Mouse (Mus musculus) embryonic facial prominence, embryonic 12.5 days (tissue): ENCODE results near the gene Wnt5b. TPM values are rescaled to one million over a fixed set of nuclear protein-coding genes. Genes with fewer than 3 reads are reported as not detected.

Experiments
- ATAC-seq: fragments of 200-750 bp; cut with Nextera tagmentation; 2 replicates; pipeline ENCODE4 v1.8.0; 2017; ENCODE audit not compliant: insufficient number of reproducible peaks, insufficient read depth, low FRiP score, low TSS enrichment
- H3K27ac ChIP-seq: fragments of 300-500 bp; sonication (generic); 2 replicates; pipeline ENCODE4 v1.5.1; 2016; ENCODE audit warnings: mild to moderate bottlenecking
- H3K27me3 ChIP-seq: fragments of 300-500 bp; sonication (generic); 2 replicates; pipeline ENCODE4 v1.6.1; 2016; ENCODE audit warnings: mild to moderate bottlenecking, moderate library complexity
- H3K36me3 ChIP-seq: fragments of 300-500 bp; sonication (generic); 2 replicates; pipeline ENCODE4 v1.6.1; 2016; ENCODE audit warnings: mild to moderate bottlenecking
- H3K4me1 ChIP-seq: fragments of 300-500 bp; sonication (generic); 2 replicates; pipeline ENCODE4 v1.6.1; 2016
- H3K4me2 ChIP-seq: fragments of 300-500 bp; sonication (generic); replicated peaks from 2 replicates; pipeline ENCODE4 v1.6.1; 2016; ENCODE audit warnings: mild to moderate bottlenecking, moderate library complexity
- H3K4me3 ChIP-seq: fragments of 300-500 bp; sonication (generic); 2 replicates; pipeline ENCODE4 v1.5.1; 2016; ENCODE audit warnings: mild to moderate bottlenecking
- H3K9ac ChIP-seq: fragments of 300-500 bp; sonication (generic); 2 replicates; pipeline ENCODE4 v1.6.1; 2016; ENCODE audit warnings: mild to moderate bottlenecking, moderate library complexity
- H3K9me3 ChIP-seq: fragments of 300-500 bp; sonication (generic); 2 replicates; pipeline ENCODE4 v1.6.1; 2016; ENCODE audit warnings: mild to moderate bottlenecking, moderate library complexity
- WGBS: fragments of 180-500 bp; shearing (Covaris S2); methylation state at CpG from one replicate; pipeline ENCODE4 v1.1.7; 2016; 5-methylcytosine and 5-hydroxymethylcytosine counted together
- polyA plus RNA-seq: library from polyadenylated mRNA; unstranded; fragments of >200 nt; fragmentation: Nextera tagmentation; extraction: Ambion mirVana; gene quantifications from 2 replicates; pipeline ENCODE4 v1.2.1, GENCODE M21; 2016

Gene Wnt5b
- polyA plus RNA-seq, 1 experiment from 2014 or later, result 20.0 TPM

DNA sequence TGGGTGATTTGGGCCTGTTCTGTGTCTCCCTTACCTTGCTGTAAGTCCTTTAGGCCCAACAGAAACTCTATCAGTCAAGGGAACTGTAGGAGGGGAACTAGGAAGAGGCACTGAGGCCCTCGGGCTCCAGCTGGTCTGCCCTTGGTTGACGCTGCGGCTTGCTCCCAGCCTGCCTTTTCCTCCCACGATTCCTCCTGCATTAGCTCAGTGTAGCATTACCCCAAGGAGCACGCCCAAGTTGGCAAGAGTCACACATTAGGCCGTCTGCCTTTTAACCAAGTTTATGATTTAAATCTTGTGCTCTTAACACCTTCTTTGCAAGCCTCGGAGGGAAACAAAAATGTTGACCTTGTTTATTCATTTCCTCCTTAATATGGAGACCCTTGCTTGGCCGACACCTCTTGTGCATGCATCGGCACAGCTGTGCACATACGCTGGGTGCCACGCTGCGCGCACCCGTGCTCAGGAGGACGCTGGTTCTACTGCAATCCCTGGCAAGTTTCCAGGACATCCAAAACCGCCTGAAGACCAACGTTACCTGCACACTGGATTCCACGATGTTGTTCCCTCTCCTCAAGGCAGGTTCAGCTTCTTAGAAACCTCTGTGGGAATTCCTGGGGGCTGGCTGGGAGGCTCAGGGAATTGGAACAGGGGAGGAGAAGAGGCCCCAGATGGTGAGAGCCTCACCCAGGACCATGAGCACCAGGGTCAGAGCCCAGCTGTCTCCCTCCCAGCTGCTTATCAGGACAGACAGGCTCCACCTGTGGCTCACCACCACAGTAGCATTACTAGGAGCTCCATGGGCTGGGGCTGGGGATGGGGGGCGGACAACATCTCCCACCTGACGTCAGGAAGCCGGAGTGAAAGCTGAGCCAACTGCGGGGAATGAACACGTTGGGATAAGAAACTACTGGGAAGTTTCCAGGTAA, 21.6 kb upstream of the Wnt5b start:
- Histone ChIP-seq H3K27me3 (no peaks in the 10 kb centered on the region), H3K4me2 (no peak overlapping the region), H3K4me3 (no peak overlapping the region), H3K36me3 (no peaks in the 10 kb centered on the region), H3K9ac (no peak overlapping the region), H3K4me1 (no peaks in the 10 kb centered on the region; the same call in 1 of the 2 replicates), H3K27ac (no peak overlapping the region), H3K9me3 (no peaks in the 10 kb centered on the region)
- no peak for ATAC-seq
- 86% methylated on average over 23 of the region's 23 CpGs for WGBS

DNA sequence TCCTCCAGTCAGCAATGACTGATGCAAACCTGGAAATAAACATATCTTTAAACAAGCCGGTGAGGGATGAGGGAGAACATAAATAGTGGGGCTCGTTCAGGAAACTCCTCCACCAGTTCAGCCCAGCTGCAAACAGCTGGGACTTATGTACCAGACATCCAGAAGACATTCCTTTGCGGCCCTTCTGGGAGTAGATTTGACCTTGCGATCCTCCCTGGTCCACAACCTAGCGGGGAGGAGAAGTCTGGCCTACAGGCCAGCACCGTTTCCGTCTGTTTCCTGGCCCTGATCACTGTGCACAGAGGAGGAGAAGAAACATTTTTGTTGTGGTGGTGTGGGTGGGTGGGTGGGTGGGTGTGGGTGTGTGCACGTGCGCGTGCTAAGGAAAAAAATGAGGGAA, 18.4 kb upstream of the Wnt5b start:
- 73% methylated on average over 10 of the region's 10 CpGs for WGBS
- Histone ChIP-seq H3K4me3 (no peak overlapping the region), H3K27me3 (no peaks in the 10 kb centered on the region), H3K4me1 (no peaks in the 10 kb centered on the region; the same call in 1 of the 2 replicates), H3K4me2 (no peak overlapping the region), H3K27ac (no peak overlapping the region), H3K9me3 (no peaks in the 10 kb centered on the region), H3K9ac (no peak overlapping the region), H3K36me3 (no peaks in the 10 kb centered on the region)
- no peak for ATAC-seq

DNA sequence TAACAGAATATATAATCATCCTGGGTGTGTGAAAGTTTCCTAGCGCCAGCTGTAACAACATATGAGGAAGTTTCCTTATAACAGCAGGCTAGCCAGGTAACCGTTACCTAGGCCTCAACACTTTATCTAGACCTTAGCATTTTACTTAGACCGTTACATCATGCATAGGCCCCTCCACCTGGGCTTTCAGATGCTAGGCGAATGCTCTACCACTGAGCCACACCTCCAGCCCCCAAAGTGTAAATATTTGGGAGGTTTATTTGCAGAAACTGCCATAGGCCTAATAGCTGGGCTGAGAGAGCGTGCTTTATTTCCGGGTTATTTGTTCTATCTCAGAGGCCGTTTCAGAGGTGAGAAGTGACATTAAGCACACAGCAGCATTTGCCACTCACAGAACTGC, 14.7 kb upstream of the Wnt5b start:
- H3K9ac ChIP-seq, result no peak overlapping the region
- no peak overlapping the region for H3K4me2 ChIP-seq
- WGBS, result 81% methylated on average over 7 of the region's 7 CpGs
- no peak overlapping the region for H3K27ac ChIP-seq
- ATAC-seq, result no peak
- H3K9me3 ChIP-seq, result no peaks in the 10 kb centered on the region
- H3K27me3 ChIP-seq, result no peaks in the 10 kb centered on the region
- no peak overlapping the region for H3K4me3 ChIP-seq
- H3K36me3 ChIP-seq, result no peaks in the 10 kb centered on the region
- no peaks in the 10 kb centered on the region for H3K4me1 ChIP-seq

DNA sequence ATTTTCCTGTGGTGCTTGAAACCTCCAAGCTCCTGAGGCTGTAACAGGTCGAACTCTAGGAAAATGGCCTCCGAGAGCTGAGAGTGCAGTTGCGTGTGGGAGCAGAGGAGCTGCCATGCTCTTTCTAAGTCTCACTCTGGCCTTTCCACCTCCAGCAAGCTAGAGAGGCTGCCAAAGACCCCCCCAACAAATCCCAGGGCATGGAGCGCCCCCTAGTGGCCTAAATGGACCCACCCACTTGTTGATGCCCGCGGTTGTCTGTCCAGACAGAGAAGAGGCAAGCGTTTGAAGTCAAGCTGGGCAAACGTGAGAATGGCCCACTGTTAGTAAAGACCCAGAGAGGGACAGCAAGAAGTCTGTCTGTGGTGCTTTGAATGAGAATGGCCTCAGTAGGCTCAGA, 10.3 kb upstream of the Wnt5b start:
- H3K36me3 ChIP-seq, result no peaks in the 10 kb centered on the region
- WGBS, result 69% methylated on average over 8 of the region's 8 CpGs
- no peak overlapping the region for H3K9ac ChIP-seq
- ATAC-seq, result no peak
- H3K27ac ChIP-seq, result no peak overlapping the region
- H3K4me3 ChIP-seq, result no peak overlapping the region
- H3K4me1 ChIP-seq, result no peaks in the 10 kb centered on the region
- no peak overlapping the region for H3K4me2 ChIP-seq
- H3K9me3 ChIP-seq, result no peaks in the 10 kb centered on the region
- H3K27me3 ChIP-seq, result no peaks in the 10 kb centered on the region

DNA sequence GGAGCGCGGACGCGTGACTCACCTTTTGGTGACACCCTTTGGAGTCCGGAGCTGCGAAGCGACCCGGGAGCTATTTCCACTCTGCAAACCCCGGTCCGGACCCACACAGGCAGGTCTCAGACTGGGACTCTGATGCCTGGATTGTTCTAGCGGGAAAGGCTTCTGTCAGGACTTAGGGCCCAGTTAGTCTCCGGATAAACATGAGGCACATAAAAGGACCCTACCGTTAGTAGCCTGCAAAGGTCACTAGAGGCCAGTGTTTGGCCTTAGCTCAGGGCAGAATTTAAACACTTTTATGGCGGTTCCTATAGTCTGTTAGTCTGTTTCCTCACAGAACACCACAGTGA, 344 bp upstream of the Wnt5b start:
- Histone ChIP-seq H3K9ac (peak overlapping the region; percentile 79), H3K9me3 (no peaks in the 10 kb centered on the region), H3K36me3 (no peaks in the 10 kb centered on the region), H3K27me3 (peaks cover 12% of the 10 kb centered on the region), H3K4me1 (peaks cover 15% of the 10 kb centered on the region; the same call in 1 of the 2 replicates), H3K4me3 (peak overlapping the region; percentile 79), H3K4me2 (peak overlapping the region; percentile 90), H3K27ac (no peak overlapping the region)
- under 1% methylated on average over 14 of the region's 14 CpGs for WGBS
- no peak for ATAC-seq

DNA sequence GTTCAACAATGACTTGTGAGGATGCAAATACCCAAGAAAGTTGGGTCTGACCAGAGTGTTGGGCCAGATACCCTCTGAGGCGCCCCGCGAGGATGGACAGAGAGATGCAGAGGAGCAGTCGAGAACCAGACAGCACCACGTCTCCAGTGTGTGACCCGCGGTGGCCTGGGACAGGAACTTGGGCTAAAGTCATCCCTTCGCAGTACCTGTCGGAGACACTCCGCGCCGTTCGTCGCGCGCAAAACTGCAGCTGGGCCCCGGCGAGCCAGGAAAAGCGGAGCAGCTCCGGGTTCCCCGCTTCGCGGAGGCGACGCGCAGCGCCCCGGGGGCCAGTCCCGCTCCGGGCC, 718 bp downstream of the Wnt5b start:
- WGBS, result under 1% methylated on average over 30 of the region's 30 CpGs
- no peak overlapping the region for H3K27ac ChIP-seq

DNA sequence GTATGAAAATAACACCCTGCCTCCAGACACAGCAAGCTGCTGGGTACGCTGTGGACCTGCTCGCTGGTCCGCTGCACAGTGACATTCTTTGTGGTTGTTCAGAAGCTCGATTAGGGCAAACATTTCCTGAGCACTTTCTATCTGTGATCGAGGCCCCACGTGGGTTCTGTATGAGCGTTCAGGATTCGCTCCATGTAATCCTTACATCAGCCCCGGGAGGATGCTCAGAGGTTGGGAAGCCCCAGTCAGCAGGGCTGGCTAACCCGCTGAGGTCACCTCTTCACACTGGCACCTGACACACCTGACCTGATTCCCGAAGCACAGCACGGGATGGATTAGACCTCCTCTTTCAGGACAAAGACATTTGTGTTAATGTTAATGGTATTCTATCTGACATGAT, 8.3 kb downstream of the Wnt5b start:
- WGBS, result 74% methylated on average over 12 of the region's 12 CpGs

More for the DNA sequence above, 718 bp downstream of the Wnt5b start:
- H3K4me3 ChIP-seq, result peak overlapping the region; percentile 79
- H3K4me1 ChIP-seq, result peaks cover 19% of the 10 kb centered on the region; the same call in 1 of the 2 replicates
- 0 out of 2 replicates have a peak, but pooled peaks have one; percentile 18 for ATAC-seq
- peaks cover 12% of the 10 kb centered on the region for H3K27me3 ChIP-seq
- H3K9ac ChIP-seq, result peak overlapping the region; percentile 79
- peak overlapping the region; percentile 90 for H3K4me2 ChIP-seq
- H3K36me3 ChIP-seq, result no peaks in the 10 kb centered on the region
- no peaks in the 10 kb centered on the region for H3K9me3 ChIP-seq

DNA sequence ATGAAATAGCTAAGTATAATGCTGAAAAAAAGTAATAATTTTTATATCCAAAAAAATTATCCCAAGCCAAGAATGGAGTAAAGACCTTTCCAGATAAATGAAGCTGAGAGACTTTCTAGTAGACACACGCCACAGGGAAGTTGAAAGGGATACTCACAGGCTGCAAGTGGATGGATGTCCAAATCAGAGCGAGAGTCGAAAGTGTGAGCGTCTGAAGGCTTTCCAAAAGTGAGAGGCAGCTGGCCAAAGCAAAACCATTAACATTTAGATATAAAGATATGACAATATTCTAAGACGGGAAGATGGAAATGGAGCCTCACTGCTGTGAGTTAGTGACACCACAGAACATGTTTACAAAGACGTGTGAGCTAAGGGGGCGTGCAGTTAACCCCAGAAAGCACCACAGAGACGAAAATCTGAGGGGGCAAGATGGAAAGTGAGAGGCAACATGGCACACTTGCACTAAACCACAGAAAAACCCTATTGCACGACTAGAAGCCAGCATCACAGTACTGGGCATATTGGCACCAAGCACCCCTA, 10.9 kb downstream of the Wnt5b start:
- Histone ChIP-seq H3K9me3 (no peaks in the 10 kb centered on the region), H3K4me2 (no peak overlapping the region), H3K27ac (no peak overlapping the region), H3K9ac (no peak overlapping the region), H3K27me3 (no peaks in the 10 kb centered on the region), H3K4me3 (no peak overlapping the region), H3K36me3 (no peaks in the 10 kb centered on the region), H3K4me1 (peaks cover 3% of the 10 kb centered on the region; the same call in 1 of the 2 replicates)
- 82% methylated on average over 9 of the region's 9 CpGs for WGBS
- ATAC-seq, result no peak

More for the DNA sequence above, 8.3 kb downstream of the Wnt5b start:
- Histone ChIP-seq H3K4me3 (no peak overlapping the region), H3K4me1 (peaks cover 10% of the 10 kb centered on the region; the same call in 1 of the 2 replicates), H3K9ac (no peak overlapping the region), H3K9me3 (no peaks in the 10 kb centered on the region), H3K27ac (no peak overlapping the region), H3K4me2 (no peak overlapping the region), H3K36me3 (no peaks in the 10 kb centered on the region), H3K27me3 (no peaks in the 10 kb centered on the region)
- ATAC-seq, result no peak

DNA sequence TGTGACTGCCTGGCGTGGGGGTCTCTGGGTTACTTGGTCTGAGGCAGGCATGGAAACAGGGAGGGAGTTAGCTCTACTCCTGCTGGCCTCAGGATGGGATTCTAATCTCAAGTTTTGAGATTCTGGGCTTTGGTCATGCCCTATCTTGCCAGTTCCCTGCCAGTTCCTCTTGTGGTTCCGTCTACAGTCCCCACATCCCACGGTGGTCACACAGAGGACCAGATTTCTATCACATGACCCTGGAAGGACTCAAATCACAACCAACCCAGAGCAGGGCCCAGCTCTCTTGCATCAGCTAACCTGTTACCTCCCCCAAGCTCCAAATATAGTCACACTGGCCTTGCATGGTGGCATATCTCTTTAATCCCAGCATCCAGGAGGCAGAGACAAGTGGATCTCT, 14.5 kb downstream of the Wnt5b start:
- H3K27me3 ChIP-seq, result no peaks in the 10 kb centered on the region
- no peaks in the 10 kb centered on the region for H3K36me3 ChIP-seq
- no peak overlapping the region for H3K27ac ChIP-seq
- H3K9ac ChIP-seq, result no peak overlapping the region
- WGBS, result 86% methylated on average over 3 of the region's 3 CpGs
- no peak for ATAC-seq
- H3K4me3 ChIP-seq, result no peak overlapping the region
- no peaks in the 10 kb centered on the region for H3K9me3 ChIP-seq
- H3K4me1 ChIP-seq, result no peaks in the 10 kb centered on the region
- no peak overlapping the region for H3K4me2 ChIP-seq

DNA sequence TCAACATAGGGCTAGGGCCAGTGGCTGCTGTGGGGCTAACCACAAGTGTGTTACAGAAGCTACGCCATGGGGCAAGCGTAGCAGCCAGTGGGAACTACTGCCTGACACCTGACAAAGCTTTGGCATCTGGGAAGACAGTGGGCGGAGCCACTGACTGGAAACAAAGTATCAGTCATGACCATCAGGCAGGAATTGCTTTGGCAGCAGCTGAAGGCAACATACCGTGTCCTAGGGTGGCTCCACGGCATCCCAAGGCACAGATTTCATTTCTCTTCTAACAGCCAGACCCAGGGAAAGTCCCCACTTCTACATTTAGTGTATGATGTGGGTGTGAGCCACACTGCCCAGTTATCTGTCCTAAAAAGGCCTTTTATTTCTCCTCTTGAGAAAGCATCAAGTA, 17.6 kb downstream of the Wnt5b start:
- Histone ChIP-seq H3K4me2 (no peak overlapping the region), H3K36me3 (no peaks in the 10 kb centered on the region), H3K9me3 (no peaks in the 10 kb centered on the region), H3K27ac (no peak overlapping the region), H3K4me1 (peaks cover 11% of the 10 kb centered on the region; the same call in 1 of the 2 replicates), H3K4me3 (no peak overlapping the region), H3K9ac (no peak overlapping the region), H3K27me3 (no peaks in the 10 kb centered on the region)
- 70% methylated on average over 5 of the region's 5 CpGs for WGBS
- ATAC-seq, result no peak

DNA sequence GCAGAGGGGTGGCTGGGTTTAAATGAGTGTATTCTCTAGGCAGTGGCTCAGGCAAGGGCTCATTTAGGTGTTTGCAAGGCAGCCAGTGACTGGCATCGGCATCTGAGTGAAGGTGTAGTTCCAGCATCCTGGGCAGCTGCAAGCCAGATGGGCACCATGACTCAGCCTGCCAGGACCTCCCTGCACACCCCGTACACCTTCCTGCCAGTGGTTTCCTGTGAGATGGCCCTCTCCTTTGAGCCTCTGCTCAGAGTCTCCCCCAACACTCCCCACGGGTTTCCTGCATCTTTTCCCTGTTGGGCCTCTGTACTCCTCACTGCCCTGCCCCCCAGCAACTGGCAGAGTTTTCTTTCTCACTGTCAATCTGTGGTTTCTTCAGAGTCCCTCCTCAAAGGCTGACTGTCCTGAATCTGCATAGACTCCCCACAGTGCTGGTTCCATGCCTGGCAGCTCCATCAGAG, 22.2 kb downstream of the Wnt5b start:
- H3K4me2 ChIP-seq, result no peak overlapping the region
- H3K27me3 ChIP-seq, result no peaks in the 10 kb centered on the region
- H3K27ac ChIP-seq, result 0 out of 2 replicates have a peak overlapping the region, but pooled peaks have one; percentile 30
- no peaks in the 10 kb centered on the region for H3K36me3 ChIP-seq
- H3K4me3 ChIP-seq, result no peak overlapping the region
- WGBS, result 32% methylated on average over 3 of the region's 3 CpGs
- no peaks in the 10 kb centered on the region for H3K9me3 ChIP-seq
- no peak overlapping the region for H3K9ac ChIP-seq
- H3K4me1 ChIP-seq, result peaks cover 11% of the 10 kb centered on the region; the same call in 1 of the 2 replicates
- ATAC-seq, result no peak

DNA sequence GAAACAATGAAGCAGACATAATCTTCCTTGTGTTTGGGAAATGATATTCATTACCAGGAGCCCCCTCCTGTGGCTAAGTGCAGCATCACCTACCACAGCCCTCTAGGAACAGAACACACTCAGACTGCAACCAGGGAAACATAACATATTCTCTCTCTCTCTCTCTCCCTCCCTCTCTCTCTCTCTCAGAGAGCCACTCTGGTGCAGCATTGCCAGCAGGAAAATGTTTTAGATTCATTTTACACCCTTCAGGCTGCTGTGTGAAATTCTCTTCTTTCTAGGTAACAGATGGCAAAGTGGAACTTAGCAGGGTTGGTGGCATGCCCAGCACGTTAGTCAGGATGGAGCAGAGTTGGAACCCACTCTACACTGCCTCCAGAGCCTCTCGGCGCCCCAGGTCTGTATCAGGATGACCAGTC, 22.7 kb downstream of the Wnt5b start:
- WGBS, result 78% methylated on average over 3 of the region's 3 CpGs
- Histone ChIP-seq H3K27me3 (no peaks in the 10 kb centered on the region), H3K4me1 (peaks cover 11% of the 10 kb centered on the region; the same call in 1 of the 2 replicates), H3K4me3 (no peak overlapping the region), H3K9ac (no peak overlapping the region), H3K36me3 (no peaks in the 10 kb centered on the region), H3K4me2 (no peak overlapping the region), H3K27ac (no peak overlapping the region), H3K9me3 (no peaks in the 10 kb centered on the region)
- no peak for ATAC-seq
